Mouse (Mus musculus): Measurements from ENCODE around the gene D630003M21Rik. TPM values are rescaled to one million over a fixed set of nuclear protein-coding genes. Genes with fewer than 3 reads are reported as not detected.

The D630003M21Rik gene
- polyA plus RNA-seq, 1 experiment: 2.3 TPM

GRCm38 (mm10) chr2:158245072-158245817 is 16.2 kb upstream of the D630003M21Rik start:
- no peaks in the 10 kb centered on the region for H3K27me3 ChIP-seq (ENCODE audit: control insufficient read depth, insufficient read depth, low read length)
- 69% methylated on average over 4 of the region's 4 CpGs for WGBS
- H3K27ac ChIP-seq (ENCODE audit: insufficient read depth, low read length): no peak overlapping the region

GRCm38 (mm10) chr2:158243129-158243870 is 14.3 kb upstream of the D630003M21Rik start:
- DNase-seq: peak; percentile 40 to 55
- H3K4me3 ChIP-seq (replicated peaks; ENCODE audit: insufficient read depth, low read depth, low read length): no peak overlapping the region
- H3K4me1 ChIP-seq (ENCODE audit: control insufficient read depth, insufficient read depth, low read length): peaks cover 29% of the 10 kb centered on the region
- no peak overlapping the region for H3K27ac ChIP-seq (ENCODE audit: insufficient read depth, low read length)
- WGBS: 42% methylated on average over 18 of the region's 18 CpGs
- no peaks in the 10 kb centered on the region for H3K27me3 ChIP-seq (ENCODE audit: control insufficient read depth, insufficient read depth, low read length)
- no peak for TF ChIP-seq CTCF (IDR thresholded peaks at IDR 0.05; ENCODE audit: borderline replicate concordance, insufficient read depth, low read depth, low read length)
- no peak for TF ChIP-seq POLR2A (IDR thresholded peaks at IDR 0.05; ENCODE audit: borderline replicate concordance, insufficient read depth, low read length)

More at GRCm38 (mm10) chr2:158245072-158245817, 16.2 kb upstream of the D630003M21Rik start:
- peaks cover 28% of the 10 kb centered on the region for H3K4me1 ChIP-seq (ENCODE audit: control insufficient read depth, insufficient read depth, low read length)
- no peak for DNase-seq
- no peak for TF ChIP-seq POLR2A (IDR thresholded peaks at IDR 0.05; ENCODE audit: borderline replicate concordance, insufficient read depth, low read length)
- TF ChIP-seq CTCF (IDR thresholded peaks at IDR 0.05; ENCODE audit: borderline replicate concordance, insufficient read depth, low read depth, low read length): no peak
- H3K4me3 ChIP-seq (replicated peaks; ENCODE audit: insufficient read depth, low read depth, low read length): no peak overlapping the region

GRCm38 (mm10) chr2:158242170-158242896 is 13.3 kb upstream of the D630003M21Rik start:
- DNase-seq: peak; percentile 69 to 81
- whole genome bisulfite sequencing: 23% methylated on average over 18 of the region's 18 CpGs
- Histone ChIP-seq H3K4me3 (replicated peaks; ENCODE audit: insufficient read depth, low read depth, low read length) (no peak overlapping the region), H3K27me3 (ENCODE audit: control insufficient read depth, insufficient read depth, low read length) (no peaks in the 10 kb centered on the region), H3K4me1 (ENCODE audit: control insufficient read depth, insufficient read depth, low read length) (peaks cover 32% of the 10 kb centered on the region), H3K27ac (ENCODE audit: insufficient read depth, low read length) (no peak overlapping the region)
- TF ChIP-seq CTCF (IDR thresholded peaks at IDR 0.05; ENCODE audit: borderline replicate concordance, insufficient read depth, low read depth, low read length) (no peak), POLR2A (IDR thresholded peaks at IDR 0.05; ENCODE audit: borderline replicate concordance, insufficient read depth, low read length) (no peak)

GRCm38 (mm10) chr2:158241126-158241738 is 12.2 kb upstream of the D630003M21Rik start:
- TF ChIP-seq CTCF (IDR thresholded peaks at IDR 0.05; ENCODE audit: borderline replicate concordance, insufficient read depth, low read depth, low read length): no peak
- TF ChIP-seq POLR2A (IDR thresholded peaks at IDR 0.05; ENCODE audit: borderline replicate concordance, insufficient read depth, low read length): no peak
- no peak overlapping the region for H3K4me3 ChIP-seq (replicated peaks; ENCODE audit: insufficient read depth, low read depth, low read length)
- WGBS: 92% methylated on average over 5 of the region's 5 CpGs
- H3K27ac ChIP-seq (ENCODE audit: insufficient read depth, low read length): no peak overlapping the region
- H3K4me1 ChIP-seq (ENCODE audit: control insufficient read depth, insufficient read depth, low read length): peaks cover 36% of the 10 kb centered on the region
- H3K27me3 ChIP-seq (ENCODE audit: control insufficient read depth, insufficient read depth, low read length): no peaks in the 10 kb centered on the region
- no peak for DNase-seq

- H3K27ac ChIP-seq (ENCODE audit: insufficient read depth, low read length): no peak overlapping the region
- no peaks in the 10 kb centered on the region for H3K27me3 ChIP-seq (ENCODE audit: control insufficient read depth, insufficient read depth, low read length)
- DNase-seq: peak; percentile 51 to 66
- WGBS: 25% methylated on average over 5 of the region's 5 CpGs
- no peak overlapping the region for H3K4me3 ChIP-seq (replicated peaks; ENCODE audit: insufficient read depth, low read depth, low read length)
- peaks cover 27% of the 10 kb centered on the region for H3K4me1 ChIP-seq (ENCODE audit: control insufficient read depth, insufficient read depth, low read length)
- no peak for TF ChIP-seq POLR2A (IDR thresholded peaks at IDR 0.05; ENCODE audit: borderline replicate concordance, insufficient read depth, low read length)
- TF ChIP-seq CTCF (IDR thresholded peaks at IDR 0.05; ENCODE audit: borderline replicate concordance, insufficient read depth, low read depth, low read length): no peak
Observed at GRCm38 (mm10) chr2:158238101-158238500, 9.1 kb upstream of the D630003M21Rik start.

- Histone ChIP-seq H3K4me1 (ENCODE audit: control insufficient read depth, insufficient read depth, low read length) (peaks cover 15% of the 10 kb centered on the region), H3K27ac (ENCODE audit: insufficient read depth, low read length) (no peak overlapping the region; the same call in 1 of the 2 replicates), H3K4me3 (replicated peaks; ENCODE audit: insufficient read depth, low read depth, low read length) (no peak overlapping the region), H3K27me3 (ENCODE audit: control insufficient read depth, insufficient read depth, low read length) (no peaks in the 10 kb centered on the region)
- no peak for DNase-seq
- TF ChIP-seq POLR2A (IDR thresholded peaks at IDR 0.05; ENCODE audit: borderline replicate concordance, insufficient read depth, low read length) (no peak), CTCF (IDR thresholded peaks at IDR 0.05; ENCODE audit: borderline replicate concordance, insufficient read depth, low read depth, low read length) (no peak)
Observed at GRCm38 (mm10) chr2:158236698-158237097, 7.7 kb upstream of the D630003M21Rik start.

GRCm38 (mm10) chr2:158233106-158233505 is 4.1 kb upstream of the D630003M21Rik start:
- no peak for DNase-seq
- H3K4me1 ChIP-seq (ENCODE audit: control insufficient read depth, insufficient read depth, low read length): peaks cover 10% of the 10 kb centered on the region
- H3K27me3 ChIP-seq (ENCODE audit: control insufficient read depth, insufficient read depth, low read length): no peaks in the 10 kb centered on the region
- WGBS: 70% methylated on average over 3 of the region's 3 CpGs
- H3K27ac ChIP-seq (ENCODE audit: insufficient read depth, low read length): no peak overlapping the region
- TF ChIP-seq CTCF (IDR thresholded peaks at IDR 0.05; ENCODE audit: borderline replicate concordance, insufficient read depth, low read depth, low read length): no peak
- no peak for TF ChIP-seq POLR2A (IDR thresholded peaks at IDR 0.05; ENCODE audit: borderline replicate concordance, insufficient read depth, low read length)
- no peak overlapping the region for H3K4me3 ChIP-seq (replicated peaks; ENCODE audit: insufficient read depth, low read depth, low read length)
